Mouse (Mus musculus): ENCODE measurements around the gene Wdr90. TPM values are rescaled to one million over a fixed set of nuclear protein-coding genes. Genes with fewer than 3 reads are reported as not detected.
"Not testable (repeated sequence)": the region's sequence is repeated elsewhere in the genome, so short reads cannot be mapped to it uniquely, and the experiment has no call there.

The Wdr90 gene
- polyA plus RNA-seq, 1 experiment: 11.7 TPM

- Histone ChIP-seq H3K4me1 (ENCODE audit: control insufficient read depth, insufficient read depth, low read length) (peaks cover 14% of the 10 kb centered on the region), H3K27ac (ENCODE audit: insufficient read depth, low read depth, low read length) (no peak overlapping the region), H3K4me3 (ENCODE audit: insufficient read depth, low read length) (no peak overlapping the region)
- TF ChIP-seq POLR2A (IDR thresholded peaks at IDR 0.05; ENCODE audit: borderline replicate concordance, low read depth, low read length) (no peak), CTCF (IDR thresholded peaks at IDR 0.05; ENCODE audit: low read depth, low read length) (no peak)
Observed at GRCm38 (mm10) chr17:25877741-25878610, 16.7 kb upstream of the Wdr90 start.

GRCm38 (mm10) chr17:25877025-25877424, 15.7 kb upstream of the Wdr90 start:
- Histone ChIP-seq H3K27ac (ENCODE audit: insufficient read depth, low read depth, low read length) (no peak overlapping the region), H3K4me1 (ENCODE audit: control insufficient read depth, insufficient read depth, low read length) (peaks cover 14% of the 10 kb centered on the region)
- TF ChIP-seq POLR2A (IDR thresholded peaks at IDR 0.05; ENCODE audit: borderline replicate concordance, low read depth, low read length): no peak
- no peak for TF ChIP-seq CTCF (IDR thresholded peaks at IDR 0.05; ENCODE audit: low read depth, low read length)

GRCm38 (mm10) chr17:25876347-25876915, 15.1 kb upstream of the Wdr90 start:
- Histone ChIP-seq H3K27ac (ENCODE audit: insufficient read depth, low read depth, low read length) (no peak overlapping the region), H3K4me1 (ENCODE audit: control insufficient read depth, insufficient read depth, low read length) (peaks cover 18% of the 10 kb centered on the region), H3K4me3 (ENCODE audit: insufficient read depth, low read length) (peak overlapping the region; percentile 74)
- no peak for TF ChIP-seq POLR2A (IDR thresholded peaks at IDR 0.05; ENCODE audit: borderline replicate concordance, low read depth, low read length)
- TF ChIP-seq CTCF (IDR thresholded peaks at IDR 0.05; ENCODE audit: low read depth, low read length): no peak

More at GRCm38 (mm10) chr17:25877025-25877424, 15.7 kb upstream of the Wdr90 start:
- H3K4me3 ChIP-seq (ENCODE audit: insufficient read depth, low read length): no peak overlapping the region

- peak overlapping the region; percentile 41 for H3K27ac ChIP-seq (ENCODE audit: insufficient read depth, low read depth, low read length)
- peak overlapping the region; percentile 74 for H3K4me3 ChIP-seq (ENCODE audit: insufficient read depth, low read length)
- peaks cover 18% of the 10 kb centered on the region for H3K4me1 ChIP-seq (ENCODE audit: control insufficient read depth, insufficient read depth, low read length)
- TF ChIP-seq POLR2A (IDR thresholded peaks at IDR 0.05; ENCODE audit: borderline replicate concordance, low read depth, low read length) (no peak), CTCF (IDR thresholded peaks at IDR 0.05; ENCODE audit: low read depth, low read length) (no peak)
Observed at GRCm38 (mm10) chr17:25875171-25876136, 14.2 kb upstream of the Wdr90 start.

GRCm38 (mm10) chr17:25874721-25875170, 13.4 kb upstream of the Wdr90 start, which contains the start of gene Mettl26:
Mettl26 (plus strand) TSS chr17:25875074.
- Histone ChIP-seq H3K4me1 (ENCODE audit: control insufficient read depth, insufficient read depth, low read length) (peaks cover 18% of the 10 kb centered on the region), H3K4me3 (ENCODE audit: insufficient read depth, low read length) (peak within 1 kb of the TSS; percentile 74), H3K27ac (ENCODE audit: insufficient read depth, low read depth, low read length) (peak within 1 kb of the TSS; percentile 41)
- no peak for TF ChIP-seq POLR2A (IDR thresholded peaks at IDR 0.05; ENCODE audit: borderline replicate concordance, low read depth, low read length)
- TF ChIP-seq CTCF (IDR thresholded peaks at IDR 0.05; ENCODE audit: low read depth, low read length): no peak

GRCm38 (mm10) chr17:25874148-25874720, 12.9 kb upstream of the Wdr90 start:
- TF ChIP-seq POLR2A (IDR thresholded peaks at IDR 0.05; ENCODE audit: borderline replicate concordance, low read depth, low read length): no peak
- TF ChIP-seq CTCF (IDR thresholded peaks at IDR 0.05; ENCODE audit: low read depth, low read length): no peak
- Histone ChIP-seq H3K4me3 (ENCODE audit: insufficient read depth, low read length) (peak overlapping the region; percentile 64), H3K27ac (ENCODE audit: insufficient read depth, low read depth, low read length) (no peak overlapping the region), H3K4me1 (ENCODE audit: control insufficient read depth, insufficient read depth, low read length) (peaks cover 18% of the 10 kb centered on the region)

- no peak overlapping the region for H3K27ac ChIP-seq (ENCODE audit: insufficient read depth, low read depth, low read length)
- H3K4me3 ChIP-seq (ENCODE audit: insufficient read depth, low read length): no peak overlapping the region; the same call in 1 of the 2 replicates
- no peak for TF ChIP-seq CTCF (IDR thresholded peaks at IDR 0.05; ENCODE audit: low read depth, low read length)
- no peak for TF ChIP-seq POLR2A (IDR thresholded peaks at IDR 0.05; ENCODE audit: borderline replicate concordance, low read depth, low read length)
- peaks cover 22% of the 10 kb centered on the region for H3K4me1 ChIP-seq (ENCODE audit: control insufficient read depth, insufficient read depth, low read length)
Observed at GRCm38 (mm10) chr17:25873405-25874147, 12.3 kb upstream of the Wdr90 start.

- peaks cover 22% of the 10 kb centered on the region for H3K4me1 ChIP-seq (ENCODE audit: control insufficient read depth, insufficient read depth, low read length)
- H3K4me3 ChIP-seq (ENCODE audit: insufficient read depth, low read length): no peak overlapping the region
- H3K27ac ChIP-seq (ENCODE audit: insufficient read depth, low read depth, low read length): no peak overlapping the region
- TF ChIP-seq CTCF (IDR thresholded peaks at IDR 0.05; ENCODE audit: low read depth, low read length) (no peak), POLR2A (IDR thresholded peaks at IDR 0.05; ENCODE audit: borderline replicate concordance, low read depth, low read length) (no peak)
Observed at GRCm38 (mm10) chr17:25872676-25873075, 11.4 kb upstream of the Wdr90 start.

- H3K4me1 ChIP-seq (ENCODE audit: control insufficient read depth, insufficient read depth, low read length): peaks cover 25% of the 10 kb centered on the region
- not testable (repeated sequence) for H3K27ac ChIP-seq (ENCODE audit: insufficient read depth, low read depth, low read length)
Observed at GRCm38 (mm10) chr17:25871566-25871965, 10.3 kb upstream of the Wdr90 start.

More at GRCm38 (mm10) chr17:25871566-25871965, 10.3 kb upstream of the Wdr90 start:
- not testable (repeated sequence) for H3K4me3 ChIP-seq (ENCODE audit: insufficient read depth, low read length)
